8 mouse cellular contexts compared by ENCODE assay signal in the genomic region with DNA sequence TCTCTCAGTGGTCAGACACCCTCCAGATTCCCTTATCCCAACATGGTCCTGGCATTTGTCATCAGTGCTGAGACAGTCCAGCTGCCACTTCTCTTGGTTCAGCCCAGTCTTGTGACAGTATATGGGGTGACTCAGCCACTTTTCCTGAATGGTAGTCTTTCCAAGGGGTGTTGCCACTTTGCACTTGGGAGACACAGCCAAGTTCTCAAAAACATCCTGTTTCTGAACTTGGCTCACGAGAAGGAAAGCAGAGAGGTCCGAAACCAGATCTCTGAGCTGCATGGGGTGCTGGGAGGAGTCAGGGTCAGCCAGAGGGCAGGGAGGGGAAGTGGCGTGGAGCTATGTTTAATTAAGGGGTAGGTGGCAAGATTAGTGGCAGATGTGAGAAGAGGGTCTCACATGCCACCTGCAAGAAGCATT. TPM values are rescaled to one million over a fixed set of nuclear protein-coding genes. Genes with fewer than 3 reads are reported as not detected.
A peak's percentile ranks its signal among the peaks of the same experiment; 100 is the strongest.
DNase-seq lines count a peak whose midpoint lies in the region; ATAC-seq lines count a peak whose summit lies in the region.

No protein-coding gene starts in this region.

- ATAC-seq in stomach, embryonic 15.5 days (ENCODE audit: insufficient read depth, low FRiP score, low read depth) = peak; percentile 30; the same call in 1 of the 2 replicates
- ATAC-seq in forebrain, embryonic 13.5 days = no peak
- no peak for ATAC-seq in cerebellum, adult (ENCODE audit: insufficient number of reproducible peaks, low FRiP score, low TSS enrichment)

- H3K9ac ChIP-seq in stomach, embryonic 15.5 days = no peak overlapping the region
- no peak overlapping the region for H3K9ac ChIP-seq in forebrain, embryonic 13.5 days

- H3K4me2 ChIP-seq in stomach, embryonic 15.5 days = 0 out of 2 replicates have a peak overlapping the region, but pooled peaks have one; percentile 10
- H3K4me2 ChIP-seq in forebrain, embryonic 13.5 days = no peak overlapping the region

- no peak overlapping the region for H3K4me3 ChIP-seq in stomach, embryonic 15.5 days (replicated peaks)
- H3K4me3 ChIP-seq in forebrain, embryonic 13.5 days = no peak overlapping the region

- H3K36me3 ChIP-seq in stomach, embryonic 15.5 days = no peaks in the 10 kb centered on the region
- H3K36me3 ChIP-seq in forebrain, embryonic 13.5 days (ENCODE audit: poor library complexity, severe bottlenecking) = no peaks in the 10 kb centered on the region

- 4% methylated on average over 3 of the region's 3 CpGs for WGBS in stomach, embryonic 15.5 days
- WGBS in forebrain, embryonic 13.5 days = 43% methylated on average over 3 of the region's 3 CpGs

- peak; percentile 89 for DNase-seq in 3T3-L1 (ENCODE audit: low read depth, low spot score)
- peak; percentile 45 for DNase-seq in adrenal gland, adult 8-10 months
- DNase-seq in heart, adult 9 months (ENCODE audit: low spot score in 2 of 2) = peak; percentile 91 to 96
- peak; percentile 54 for DNase-seq in kidney, postnatal 14 days
- no peak for DNase-seq in right cerebral cortex, postnatal 36 days (ENCODE audit: low spot score in 2 of 2)

- H3K27ac ChIP-seq in stomach, embryonic 15.5 days = peak overlapping the region; percentile 45; the same call in 1 of the 2 replicates
- no peak overlapping the region for H3K27ac ChIP-seq in forebrain, embryonic 13.5 days

- H3K9me3 ChIP-seq in stomach, embryonic 15.5 days = no peaks in the 10 kb centered on the region
- no peaks in the 10 kb centered on the region for H3K9me3 ChIP-seq in forebrain, embryonic 13.5 days (replicated peaks)

- H3K4me1 ChIP-seq in stomach, embryonic 15.5 days = peaks cover 14% of the 10 kb centered on the region
- H3K4me1 ChIP-seq in forebrain, embryonic 13.5 days = peaks cover 12% of the 10 kb centered on the region; the same call in 1 of the 2 replicates

- H3K27me3 ChIP-seq in stomach, embryonic 15.5 days (replicated peaks) = no peaks in the 10 kb centered on the region
- H3K27me3 ChIP-seq in forebrain, embryonic 13.5 days = no peaks in the 10 kb centered on the region

RNA-seq across cellular contexts. Expression of a gene that starts 34.0 kb away (rescaled TPM):
- 100 to 1,000 TPM; 117 to 144 (median 135) TPM for total RNA-seq in adrenal gland, adult 8-10 months (2022)
- 117 and 136 TPM in 2 replicates for polyA plus RNA-seq in stomach, embryonic 15.5 days (2015; fragmentation: Nextera tagmentation; extraction: Ambion mirVana)
- 83.6 and 84.4 TPM in 2 replicates for polyA plus RNA-seq in forebrain, embryonic 13.5 days (2015; fragmentation: Nextera tagmentation; extraction: Ambion mirVana)

Comparison
In these comparisons a context has a peak if more than half of its experiments do, and no peak if none do; other contexts are left out.
1. DNase-seq: peak in 3T3-L1 (single experiment), adrenal gland, adult 8-10 months (single experiment), heart, adult 9 months (2 of 2) and kidney, postnatal 14 days (single experiment); none in right cerebral cortex, postnatal 36 days (0 of 2).